Mouse (Mus musculus) bone marrow macrophage, adult 2 months (primary cell): ENCODE measurements around the gene Fndc3b. TPM values are rescaled to one million over a fixed set of nuclear protein-coding genes. Genes with fewer than 3 reads are reported as not detected.

Experiments
- H3K27ac ChIP-seq: 2 replicates; pipeline ENCODE4 v1.5.1; 2012; ENCODE audit warnings: low read depth, low read length; ENCODE audit not compliant: insufficient read depth
- H3K4me1 ChIP-seq: 2 replicates; pipeline ENCODE4 v1.6.1; 2012; ENCODE audit warnings: low read length; ENCODE audit not compliant: control insufficient read depth, insufficient read depth
- H3K4me3 ChIP-seq: 2 replicates; pipeline ENCODE4 v1.5.1; 2012; ENCODE audit warnings: mild to moderate bottlenecking, low read length, moderate library complexity; ENCODE audit not compliant: insufficient read depth
- CTCF ChIP-seq: IDR thresholded peaks from 2 replicates; pipeline ENCODE4 v1.5.1; 2012; ENCODE audit warnings: low read depth, mild to moderate bottlenecking, low read length, moderate library complexity
- POLR2A ChIP-seq: IDR thresholded peaks from 2 replicates; pipeline ENCODE4 v1.6.1; 2012; ENCODE audit warnings: mild to moderate bottlenecking, low read depth, low read length, borderline replicate concordance
- polyA plus RNA-seq: library from polyadenylated mRNA; stranded (reverse); fragments of >200 nt; gene quantifications from 2 replicates; pipeline ENCODE4 v1.2.4, GENCODE M21; 2012; ENCODE audit not compliant: missing spikeins, insufficient read depth, insufficient read length

Fndc3b gene
- polyA plus RNA-seq, 1 experiment = 33.8 TPM

DNA sequence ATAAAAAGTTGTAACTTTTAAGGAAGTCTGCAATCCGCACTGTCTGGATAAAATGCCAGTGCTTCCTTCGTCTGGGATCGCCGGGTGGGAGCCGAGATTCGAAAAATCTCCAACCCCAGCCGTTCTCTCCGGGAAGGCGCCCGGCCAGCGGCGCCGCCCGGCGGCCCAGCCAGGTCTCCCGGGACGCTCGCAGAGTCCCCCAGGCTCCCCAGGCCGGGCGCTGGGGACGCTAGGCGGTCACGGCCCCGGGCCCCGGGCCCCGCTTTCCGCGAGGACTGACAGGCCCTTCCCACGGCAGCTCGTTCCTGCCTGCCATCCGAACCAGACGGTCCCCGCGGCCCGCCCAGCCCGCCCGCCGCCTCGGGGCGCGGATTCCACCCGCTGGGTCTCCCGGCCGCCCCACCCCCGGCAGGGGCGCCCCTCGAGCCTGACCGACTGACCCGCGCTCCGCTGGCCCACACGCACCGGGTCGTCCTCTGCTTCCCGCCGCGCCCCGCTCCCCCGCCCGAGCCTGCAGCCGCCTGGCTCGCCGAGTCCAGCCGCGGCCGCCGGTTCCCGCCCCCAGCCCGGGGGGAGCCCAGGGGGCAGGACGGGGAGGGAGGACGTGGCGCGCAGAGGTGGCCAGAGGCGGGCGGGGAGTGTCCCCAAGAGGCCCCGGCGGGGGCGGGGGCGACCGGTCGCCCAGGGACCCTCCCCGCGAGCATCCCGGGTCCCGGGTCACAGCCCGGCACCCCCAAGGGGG lies 1.0 kb downstream of the Fndc3b start:
- no peak for TF ChIP-seq POLR2A
- 0 out of 2 replicates have a peak, but pooled peaks have one; percentile 12 for TF ChIP-seq CTCF
- Histone ChIP-seq H3K27ac (peak overlapping the region; percentile 78), H3K4me1 (peaks cover 25% of the 10 kb centered on the region), H3K4me3 (peak overlapping the region; percentile 90)

- H3K4me1 ChIP-seq = peaks cover 25% of the 10 kb centered on the region
- TF ChIP-seq POLR2A (no peak), CTCF (no peak)
- H3K27ac ChIP-seq = peak overlapping the region; percentile 72
- peak overlapping the region; percentile 90 for H3K4me3 ChIP-seq
These were observed 1.8 kb downstream of the Fndc3b start for GRCm38 (mm10) chr3:27709096-27709905.

DNA sequence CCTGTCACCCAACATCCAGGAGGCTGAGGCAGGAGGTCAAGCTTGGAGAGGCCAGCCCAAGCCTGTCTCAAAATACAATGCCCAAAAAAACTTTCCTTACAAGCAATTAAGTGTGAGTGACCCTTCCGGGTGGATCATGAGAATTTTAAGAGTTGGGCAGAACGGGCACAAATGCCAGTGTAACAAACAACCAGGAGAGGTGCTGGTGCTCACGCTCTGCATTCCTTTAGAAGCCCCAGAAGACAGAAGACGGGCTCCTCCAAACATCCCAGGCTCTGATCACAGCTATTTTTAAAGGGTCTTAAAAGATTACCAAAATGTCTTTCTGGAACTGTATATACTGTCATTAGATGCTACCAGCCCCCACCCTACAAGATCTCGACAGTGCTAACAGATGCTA lies 2.5 kb downstream of the Fndc3b start:
- no peak for TF ChIP-seq CTCF
- no peak for TF ChIP-seq POLR2A
- H3K4me3 ChIP-seq = no peak overlapping the region
- peaks cover 25% of the 10 kb centered on the region for H3K4me1 ChIP-seq
- H3K27ac ChIP-seq = no peak overlapping the region

DNA sequence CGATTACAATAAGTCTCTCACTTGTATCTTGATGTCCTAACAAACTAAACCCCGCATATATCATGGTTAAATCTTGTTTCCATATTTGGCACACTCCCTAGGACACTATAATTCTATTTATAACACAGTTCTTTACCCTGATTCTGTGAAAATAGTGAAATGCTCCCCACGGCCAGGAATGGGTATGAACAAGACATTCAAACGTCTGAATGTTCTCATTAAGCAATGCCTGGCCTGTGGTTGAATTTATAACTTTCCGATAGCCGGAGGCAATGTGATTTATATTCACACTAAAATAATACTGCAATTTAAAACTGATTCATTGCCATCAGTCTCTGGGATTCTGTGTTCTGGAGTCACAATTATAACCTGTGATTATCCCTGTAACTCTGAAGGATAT lies 5.3 kb downstream of the Fndc3b start:
- Histone ChIP-seq H3K27ac (no peak overlapping the region), H3K4me3 (no peak overlapping the region), H3K4me1 (peaks cover 24% of the 10 kb centered on the region)
- TF ChIP-seq POLR2A = no peak
- TF ChIP-seq CTCF = no peak

- no peak for TF ChIP-seq POLR2A
- TF ChIP-seq CTCF = no peak
- Histone ChIP-seq H3K4me1 (peaks cover 27% of the 10 kb centered on the region), H3K27ac (no peak overlapping the region), H3K4me3 (no peak overlapping the region)
These were observed 6.1 kb downstream of the Fndc3b start for GRCm38 (mm10) chr3:27705056-27705455.

GRCm38 (mm10) chr3:27704641-27705040 lies 6.5 kb downstream of the Fndc3b start:
- Histone ChIP-seq H3K4me1 (peaks cover 29% of the 10 kb centered on the region), H3K27ac (no peak overlapping the region), H3K4me3 (no peak overlapping the region)
- TF ChIP-seq CTCF (no peak), POLR2A (no peak)

GRCm38 (mm10) chr3:27703531-27703930 lies 7.6 kb downstream of the Fndc3b start:
- peaks cover 22% of the 10 kb centered on the region for H3K4me1 ChIP-seq
- TF ChIP-seq CTCF = no peak
- TF ChIP-seq POLR2A = no peak
- H3K27ac ChIP-seq = no peak overlapping the region
- H3K4me3 ChIP-seq = no peak overlapping the region

DNA sequence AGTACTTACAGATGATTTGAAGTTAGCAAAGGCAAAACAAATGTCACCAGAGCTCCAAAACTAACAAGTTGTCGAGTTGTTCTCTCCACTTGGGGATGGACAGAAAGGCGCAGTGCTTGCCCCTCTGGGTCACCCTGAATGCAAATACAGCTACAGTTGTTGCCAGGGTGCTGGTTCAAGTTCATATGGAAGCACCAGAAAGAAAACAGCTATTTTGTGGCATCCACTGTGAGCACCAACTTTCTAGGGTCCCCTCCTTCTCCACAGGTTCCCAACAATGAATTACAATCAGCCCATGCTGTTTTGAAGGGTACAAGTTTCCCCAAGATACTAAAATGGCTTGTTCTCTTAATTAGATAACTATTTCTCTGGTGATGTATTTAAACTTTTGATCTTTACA lies 8.0 kb downstream of the Fndc3b start:
- peaks cover 19% of the 10 kb centered on the region for H3K4me1 ChIP-seq
- no peak overlapping the region for H3K4me3 ChIP-seq
- no peak for TF ChIP-seq POLR2A
- TF ChIP-seq CTCF = no peak
- no peak overlapping the region for H3K27ac ChIP-seq

- no peak overlapping the region for H3K27ac ChIP-seq
- TF ChIP-seq CTCF (no peak), POLR2A (no peak)
- peaks cover 17% of the 10 kb centered on the region for H3K4me1 ChIP-seq
- no peak overlapping the region for H3K4me3 ChIP-seq
These were observed 12.4 kb downstream of the Fndc3b start for GRCm38 (mm10) chr3:27698671-27699070.

GRCm38 (mm10) chr3:27696449-27696797 lies 14.7 kb downstream of the Fndc3b start:
- no peak for TF ChIP-seq CTCF
- TF ChIP-seq POLR2A = no peak
- Histone ChIP-seq H3K27ac (no peak overlapping the region), H3K4me1 (peaks cover 30% of the 10 kb centered on the region), H3K4me3 (no peak overlapping the region)
